Mouse (Mus musculus): Measurements from ENCODE around the gene Cel.

DNA sequence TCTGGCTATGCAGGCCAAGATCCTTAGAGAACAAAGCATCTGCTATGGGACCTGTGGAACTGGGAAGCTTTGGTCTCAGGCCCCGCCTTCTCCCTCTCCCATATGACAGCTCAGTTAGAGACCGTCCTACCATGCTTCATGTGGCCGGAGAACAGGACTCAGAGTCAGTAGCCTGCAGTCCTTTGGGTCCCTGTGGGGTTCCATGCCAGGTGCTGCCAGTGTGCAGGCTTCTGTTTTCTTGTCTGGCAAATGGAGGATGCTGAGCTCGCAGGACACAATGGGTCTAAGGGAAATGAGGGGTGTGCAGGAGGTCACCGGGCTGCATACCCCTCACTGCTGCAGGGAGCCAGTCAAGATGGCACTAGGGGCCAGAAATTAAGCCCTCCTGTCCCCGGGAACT lies 16.6 kb downstream of the Cel start:
- no peak for TF ChIP-seq CTCF (IDR thresholded peaks at IDR 0.05)
- no peak for TF ChIP-seq EP300 (IDR thresholded peaks at IDR 0.05)
